Mouse (Mus musculus) myocyte (in vitro differentiated cells): ENCODE measurements at regions not wholly inside any gene's neighbourhood (a gene's known extent, or its start where the extent isn't known, plus 50 kb on each side); places are given as distances from the start of the nearest gene placed in this dataset.

Source experiments
- E2F4 ChIP-seq: IDR thresholded peaks from one replicate; pipeline ENCODE4 v1.6.1; 2011; ENCODE audit warnings: mild to moderate bottlenecking, control low read depth, moderate library complexity; ENCODE audit not compliant: insufficient read depth
- SRF ChIP-seq: IDR thresholded peaks from one replicate; pipeline ENCODE4 v1.6.1; 2011; ENCODE audit warnings: low read depth; ENCODE audit not compliant: control insufficient read depth, insufficient read length

GRCm38 (mm10) chr12:106515257-106515788 lies 505.3 kb downstream of the Vrk1 start:
- TF ChIP-seq E2F4 (no peak), SRF (no peak)
